Mouse (Mus musculus) forebrain, embryonic 15.5 days (tissue): ENCODE results near the gene Klrk1. TPM values are rescaled to one million over a fixed set of nuclear protein-coding genes. Genes with fewer than 3 reads are reported as not detected.

Source experiments
- ATAC-seq: fragments of 200-750 bp; cut with Nextera tagmentation; replicated peaks from 2 replicates; pipeline ENCODE4 v1.8.0; 2017; ENCODE audit warnings: mild to moderate bottlenecking, moderate TSS enrichment, moderate library complexity
- H3K27ac ChIP-seq: fragments of 300-500 bp; sonication (generic); replicated peaks from 2 replicates; pipeline ENCODE4 v1.5.1; 2015; ENCODE audit warnings: mild to moderate bottlenecking, inconsistent platforms
- H3K27me3 ChIP-seq: fragments of 300-500 bp; sonication (generic); 2 replicates; pipeline ENCODE4 v1.6.1; 2015; ENCODE audit warnings: inconsistent platforms
- H3K36me3 ChIP-seq: fragments of 300-500 bp; sonication (generic); 2 replicates; pipeline ENCODE4 v1.6.1; 2015; ENCODE audit warnings: mild to moderate bottlenecking, inconsistent platforms
- H3K4me1 ChIP-seq: fragments of 300-500 bp; sonication (generic); 2 replicates; pipeline ENCODE4 v1.6.1; 2015; ENCODE audit warnings: inconsistent platforms
- H3K4me2 ChIP-seq: fragments of 300-500 bp; sonication (generic); replicated peaks from 2 replicates; pipeline ENCODE4 v1.6.1; 2015; ENCODE audit warnings: mild to moderate bottlenecking, inconsistent platforms
- H3K4me3 ChIP-seq: fragments of 300-500 bp; sonication (generic); 2 replicates; pipeline ENCODE4 v1.5.1; 2015; ENCODE audit warnings: mild to moderate bottlenecking, inconsistent platforms
- H3K9ac ChIP-seq: fragments of 300-500 bp; sonication (generic); replicated peaks from 2 replicates; pipeline ENCODE4 v1.6.1; 2015; ENCODE audit warnings: mild to moderate bottlenecking, inconsistent platforms
- H3K9me3 ChIP-seq: fragments of 300-500 bp; sonication (generic); 2 replicates; pipeline ENCODE4 v1.6.1; 2016; ENCODE audit warnings: inconsistent platforms
- WGBS: fragments of 180-500 bp; shearing (Covaris S2); methylation state at CpG from one replicate; pipeline ENCODE4 v1.1.7; 2015; ENCODE audit warnings: mixed read lengths; 5-methylcytosine and 5-hydroxymethylcytosine counted together
- polyA plus RNA-seq: library from polyadenylated mRNA; unstranded; fragments of >200 nt; fragmentation: Nextera tagmentation; extraction: Ambion mirVana; gene quantifications from 2 replicates; pipeline ENCODE4 v1.2.1, GENCODE M21; 2015

Klrk1 gene
- polyA plus RNA-seq, 1 experiment from 2014 or later = 0.11 TPM

DNA sequence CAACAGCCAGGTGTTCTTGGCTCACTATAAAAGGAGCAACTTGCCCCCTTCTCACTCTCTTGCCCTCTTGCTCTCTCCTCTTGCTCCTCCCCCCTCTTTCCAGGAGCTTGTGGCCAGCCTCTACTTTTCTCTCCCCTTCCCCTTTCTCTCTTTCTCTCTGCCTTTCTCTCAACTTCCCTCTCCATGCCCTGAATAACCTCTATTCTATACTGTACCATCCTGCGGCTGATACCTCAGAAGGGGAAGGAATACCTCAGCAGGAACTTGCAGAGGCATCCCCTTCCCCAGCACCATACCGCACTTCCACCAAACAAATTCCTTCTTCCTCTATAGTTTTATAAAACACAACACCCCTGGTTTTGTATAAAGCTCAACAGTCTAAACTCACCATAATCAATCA is 58.4 kb downstream of the Klrk1 start:
- Histone ChIP-seq H3K27me3 (no peaks in the 10 kb centered on the region), H3K27ac (no peak overlapping the region), H3K9ac (no peak overlapping the region), H3K36me3 (no peaks in the 10 kb centered on the region), H3K4me2 (no peak overlapping the region), H3K9me3 (no peaks in the 10 kb centered on the region), H3K4me3 (no peak overlapping the region), H3K4me1 (no peaks in the 10 kb centered on the region)
- 85% methylated on average over 2 of the region's 2 CpGs for WGBS
- no peak for ATAC-seq

Other genes starting within 250 kb of the Klrk1 start
- gene Clec12b, start 238.0 kb downstream of the Klrk1 start, polyA plus RNA-seq = 0.14 TPM in 1 of 2 replicates, not detected in the other
- 1.5 and 1.8 TPM in 2 replicates for gene Clec1b, start 226.6 kb downstream of the Klrk1 start, polyA plus RNA-seq
- gene Clec9a, start 215.0 kb downstream of the Klrk1 start, polyA plus RNA-seq = 0.10 and 0.13 TPM in 2 replicates
- gene Clec1a, start 171.9 kb downstream of the Klrk1 start, polyA plus RNA-seq = 0.92 and 1.5 TPM in 2 replicates
- not detected in 2 replicates for gene Olr1, start 116.7 kb downstream of the Klrk1 start, polyA plus RNA-seq
- not detected in 2 replicates for gene Tmem52b, start 111.3 kb downstream of the Klrk1 start, polyA plus RNA-seq
- gene Gabarapl1, start 90.7 kb downstream of the Klrk1 start, polyA plus RNA-seq = 186 and 197 TPM in 2 replicates
- gene Klre1, start 46.0 kb downstream of the Klrk1 start, polyA plus RNA-seq = not detected in 2 replicates
- not detected in 2 replicates for gene Klrd1, start 32.1 kb downstream of the Klrk1 start, polyA plus RNA-seq
- gene Klrc3, start 19.5 kb upstream of the Klrk1 start, polyA plus RNA-seq = not detected in 2 replicates
- gene Klrc2, start 36.8 kb upstream of the Klrk1 start, polyA plus RNA-seq = not detected in 2 replicates
- not detected in 2 replicates for gene Klrc1, start 55.1 kb upstream of the Klrk1 start, polyA plus RNA-seq
- not detected in 2 replicates for gene Klri1, start 93.3 kb upstream of the Klrk1 start, polyA plus RNA-seq
- gene Klri2, start 116.6 kb upstream of the Klrk1 start, polyA plus RNA-seq = not detected in 2 replicates
- gene Gm156, start 160.4 kb upstream of the Klrk1 start, polyA plus RNA-seq = not detected in 2 replicates
- gene Gm17631, start 238.8 kb upstream of the Klrk1 start, polyA plus RNA-seq = not detected in 2 replicates